Mouse (Mus musculus) kidney, postnatal 25 days (tissue): ENCODE measurements around the gene Iyd.

ENCODE experiments used
- DNase-seq, 2 experiments: peaks; one replicate each; pipeline ENCODE4 v3.0.0; 2021; ENCODE audit warnings: mixed read lengths in 2 of 2

Gene Iyd

GRCm38 (mm10) chr10:3555128-3555527 lies 15.1 kb downstream of the Iyd start:
- DNase-seq: no peak

DNA sequence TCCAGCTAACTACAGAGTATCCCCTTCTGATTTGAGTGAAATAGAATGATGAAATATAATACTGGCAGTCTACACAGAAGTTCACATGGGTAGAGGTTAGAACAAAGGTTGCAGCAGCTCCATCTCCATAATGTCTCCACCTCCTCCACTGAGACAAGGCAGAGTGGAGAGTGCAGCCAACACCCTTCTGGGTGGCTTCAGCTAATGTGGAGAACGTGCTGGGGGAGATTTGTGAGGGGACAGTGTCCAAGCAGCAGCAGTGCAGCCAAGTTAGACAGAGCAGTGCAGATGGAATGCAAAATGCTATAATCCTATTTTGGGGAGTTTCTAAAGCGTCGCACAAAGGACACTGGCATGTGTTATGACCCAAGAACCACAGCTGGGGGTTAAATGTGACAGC lies 16.5 kb downstream of the Iyd start:
- no peak for DNase-seq

DNA sequence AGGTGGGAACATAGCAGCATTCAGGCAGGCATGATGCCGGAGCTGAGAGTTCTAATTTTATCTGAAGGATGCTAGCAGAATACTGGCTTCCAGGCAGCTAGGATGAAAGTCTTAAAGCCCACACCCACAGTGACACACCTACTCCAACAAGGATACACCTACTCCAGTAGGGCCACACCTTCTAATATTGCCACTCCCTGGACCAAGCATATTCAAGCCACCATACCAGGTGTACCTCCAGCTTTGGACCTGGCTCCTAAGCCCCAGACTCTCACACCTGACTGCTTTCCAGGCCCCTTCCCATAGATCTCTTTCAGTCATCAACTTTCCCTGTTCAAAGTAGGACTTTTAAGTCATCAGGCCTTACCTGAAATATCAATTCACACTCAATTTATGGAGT lies 19.1 kb downstream of the Iyd start:
- DNase-seq: no peak

DNA sequence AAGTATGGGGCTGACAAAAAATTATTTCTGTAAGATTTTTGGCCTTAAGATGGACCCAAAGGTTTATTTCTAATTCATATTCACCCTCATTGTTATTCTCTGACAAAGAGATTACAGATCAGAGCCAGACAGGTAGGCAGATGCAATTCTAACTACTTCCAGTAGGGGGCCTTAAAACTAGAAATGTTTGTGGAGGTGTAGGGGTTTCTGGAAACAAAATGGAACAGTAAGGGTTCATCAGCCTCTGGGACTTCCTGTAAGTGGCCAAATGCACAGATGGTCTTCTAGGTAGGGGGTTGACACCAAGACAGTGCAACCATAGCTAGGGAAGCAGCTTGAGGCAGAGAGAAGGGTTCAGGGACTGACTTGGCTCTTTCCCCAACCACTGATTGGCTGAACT lies 22.1 kb downstream of the Iyd start:
- no peak for DNase-seq

DNA sequence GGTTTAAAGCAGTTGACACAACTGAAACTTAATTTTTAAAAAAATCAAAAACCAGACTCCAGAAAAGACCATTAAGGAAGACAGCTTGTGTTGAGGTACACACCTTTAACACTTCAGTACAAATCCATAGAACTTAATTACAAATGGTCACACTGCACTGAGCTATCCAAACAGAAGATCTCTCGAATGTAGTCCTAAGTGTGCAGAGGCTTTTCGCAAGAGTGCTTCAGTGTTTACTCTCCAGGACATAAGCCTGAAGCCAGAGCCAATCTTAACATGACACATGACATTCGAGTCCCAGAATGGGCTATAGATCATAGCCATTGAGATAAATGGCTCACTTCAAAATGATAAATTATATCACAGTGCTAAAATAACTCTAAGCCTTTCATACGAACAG lies 25.1 kb downstream of the Iyd start:
- DNase-seq: no peak

GRCm38 (mm10) chr10:3567821-3568220 lies 27.8 kb downstream of the Iyd start:
- DNase-seq: peak in 1 of 2 experiments; percentile 32

DNA sequence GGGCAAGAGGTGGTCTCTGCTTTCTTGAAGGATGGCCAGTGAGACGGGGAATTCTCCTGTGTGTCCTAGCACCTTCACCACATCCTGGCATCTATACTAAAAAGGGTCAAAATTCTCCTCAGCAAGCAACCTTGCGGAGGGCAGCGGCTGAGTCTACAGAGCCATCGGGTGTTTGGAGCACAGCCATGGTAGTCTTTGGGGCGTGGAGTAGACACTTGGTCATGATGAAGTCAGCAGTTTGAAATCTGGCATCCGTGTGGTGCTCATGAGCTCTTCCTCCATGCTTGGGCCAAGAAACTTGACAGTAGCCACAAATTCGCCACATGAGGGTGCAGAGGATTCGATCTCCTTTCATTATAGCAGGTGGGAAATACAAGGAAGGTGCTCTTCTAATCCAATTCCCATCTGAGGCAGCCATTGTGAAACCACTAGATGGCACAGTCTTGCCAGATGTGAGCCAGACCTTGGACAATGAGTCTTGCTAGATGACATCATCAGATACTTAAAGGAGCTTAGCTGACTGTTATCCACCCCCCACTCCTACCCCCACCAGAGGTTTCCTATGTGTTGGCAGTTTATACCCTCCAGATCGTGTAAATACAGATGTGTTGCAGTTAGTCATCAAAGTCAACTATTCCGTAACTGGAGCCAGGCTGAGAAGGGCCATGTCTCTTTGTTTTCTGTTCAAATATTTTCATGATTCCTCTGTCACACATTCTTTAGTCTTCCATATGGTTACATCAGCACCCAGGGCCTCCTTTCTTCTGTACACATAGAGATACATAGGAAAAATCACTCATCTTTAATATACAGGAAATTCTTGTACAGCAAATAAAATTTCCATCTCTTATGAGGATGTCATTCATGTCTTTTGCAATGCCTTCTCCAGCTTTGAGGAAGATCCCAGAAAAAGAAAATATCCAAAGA lies 32.9 kb downstream of the Iyd start:
- DNase-seq: peak; percentile 68 to 71

DNA sequence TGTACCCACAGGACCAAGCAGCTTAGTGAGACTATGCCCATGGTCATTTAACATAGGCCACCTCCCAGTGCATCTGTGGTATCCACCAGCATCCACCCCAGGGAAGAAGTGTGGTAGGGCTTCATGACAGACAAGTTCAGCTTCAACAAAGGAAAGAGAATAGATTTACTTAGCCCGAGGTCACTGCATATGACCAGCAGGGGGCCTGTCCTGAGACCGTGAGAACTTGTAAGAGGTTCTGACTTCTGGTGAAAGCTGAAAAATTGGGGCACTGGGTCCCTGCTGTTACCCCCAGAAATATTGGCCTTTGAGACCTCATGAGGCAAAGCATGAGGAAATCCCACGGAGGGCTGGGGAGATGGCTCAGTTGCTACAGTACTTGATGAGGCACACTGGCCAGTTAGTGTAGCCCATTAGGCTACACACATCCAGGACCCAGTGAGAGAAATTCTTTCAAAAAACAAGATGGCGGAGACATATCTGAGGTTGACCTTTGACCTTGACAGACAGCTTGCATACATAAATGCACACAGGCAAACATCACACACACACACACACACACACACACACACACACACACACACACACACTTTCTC lies 34.0 kb downstream of the Iyd start:
- DNase-seq: peak; percentile 64 to 74

GRCm38 (mm10) chr10:3590632-3591031 lies 50.6 kb downstream of the Iyd start:
- DNase-seq: no peak

DNA sequence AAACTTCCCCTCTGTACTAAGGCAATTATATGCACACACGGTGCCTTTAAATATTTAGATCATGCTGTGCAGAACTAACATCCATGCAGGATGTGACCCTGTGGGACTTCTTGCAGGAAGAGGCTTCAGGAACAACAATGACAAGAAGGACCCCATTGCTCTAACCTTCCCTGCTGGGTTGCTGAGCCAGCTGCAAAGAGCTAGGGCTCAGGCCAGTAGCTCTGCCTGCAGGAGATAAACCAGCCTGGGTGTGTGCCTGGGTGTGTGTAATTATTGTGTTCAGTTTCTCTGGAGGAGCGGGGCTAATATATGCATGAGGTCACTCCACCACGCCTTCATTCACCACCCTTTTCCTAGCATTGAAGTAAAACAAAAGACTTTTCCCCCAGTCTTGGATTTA lies 51.8 kb downstream of the Iyd start:
- DNase-seq: peak in 1 of 2 experiments; percentile 43

DNA sequence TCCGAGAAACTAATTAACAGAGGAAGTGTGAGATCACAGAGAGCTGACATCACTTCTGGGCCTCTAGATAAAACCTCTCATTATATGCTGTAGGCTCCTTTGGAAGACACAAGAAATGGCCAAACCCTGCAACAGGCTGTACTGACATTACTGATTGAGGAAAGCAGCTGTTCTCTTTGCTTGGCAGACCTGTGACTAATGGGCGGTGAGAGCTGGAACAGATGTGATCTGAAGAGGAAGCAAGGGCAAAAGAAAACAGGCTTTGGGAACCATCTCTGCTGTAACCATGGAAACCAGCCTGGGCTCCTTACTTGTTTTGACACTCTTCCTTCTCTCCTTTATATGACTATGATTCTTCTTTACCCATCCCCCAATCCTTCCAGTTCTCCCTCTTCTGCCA lies 56.7 kb downstream of the Iyd start:
- no peak for DNase-seq

DNA sequence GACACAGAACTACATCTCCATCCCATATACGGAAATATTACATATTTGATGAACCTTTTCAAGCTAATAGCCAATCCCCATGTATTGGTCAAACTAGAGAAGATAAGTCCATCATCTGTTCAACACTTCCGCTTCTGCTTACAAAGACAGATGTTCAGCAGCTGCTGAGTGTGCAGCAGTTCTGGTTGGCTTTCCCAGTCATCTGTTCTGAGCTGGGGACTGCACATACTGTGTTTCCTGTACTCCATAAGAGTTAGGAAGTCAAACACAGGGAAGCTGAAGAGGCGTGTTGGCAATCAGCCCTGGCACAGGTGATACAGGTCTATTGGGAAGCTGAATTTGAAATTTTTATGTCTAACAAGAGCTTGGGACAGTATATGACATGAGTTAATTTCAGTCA lies 57.7 kb downstream of the Iyd start:
- DNase-seq: no peak
